ENCODE assay signal across 12 mouse cellular contexts in the genomic region with DNA sequence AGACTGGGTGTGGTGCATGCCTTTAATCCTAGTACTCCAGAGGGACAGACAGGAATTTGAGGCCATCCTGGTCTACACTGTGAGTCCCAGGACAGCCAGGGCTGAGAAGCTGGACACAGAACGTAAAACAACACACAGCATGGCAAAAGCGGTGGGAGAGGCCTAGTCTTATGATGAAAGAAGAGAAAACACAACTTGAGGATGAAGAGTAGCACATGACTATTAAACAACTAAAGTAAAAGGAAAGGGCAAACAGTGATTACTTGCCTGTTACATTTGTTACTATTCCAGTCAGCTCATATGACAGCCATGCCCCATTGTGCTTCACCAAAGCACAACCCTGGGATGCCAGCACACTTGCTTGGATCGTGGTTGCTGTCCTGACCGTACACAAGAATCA.
"Had no signal": no experiment of that assay in that cellular context is flagged by ENCODE, and none has a peak within 500 bp of the region (broad histone marks: within the 10 kb centered on the region; RNA-seq: fewer than 3 reads in every experiment).

No protein-coding gene starts in this region.

- H3K9ac ChIP-seq: kidney, embryonic 15.5 days; limb, embryonic 13.5 days; liver, embryonic 13.5 days had no signal

- H3K9me3 ChIP-seq: kidney, embryonic 15.5 days; limb, embryonic 10.5 days; limb, embryonic 13.5 days; liver, embryonic 13.5 days had no signal

- DNase-seq: layer of hippocampus, adult 9-11 months; liver; liver, embryonic 13.5 days; midbrain, embryonic 14.5 days; thymus, postnatal 36 days had no signal

- ATAC-seq: inflammation-experienced regulatory T-cells, adult 6 months; intestine, embryonic 16.5 days had no signal

- H3K27me3 ChIP-seq: kidney, embryonic 15.5 days; liver, embryonic 13.5 days had no signal

- H3K4me2 ChIP-seq: kidney, embryonic 15.5 days; limb, embryonic 13.5 days; liver, embryonic 13.5 days; midbrain, embryonic 11.5 days had no signal

- H3K4me3 ChIP-seq: kidney, embryonic 15.5 days; layer of hippocampus, adult 2 months; limb, embryonic 10.5 days; limb, embryonic 13.5 days; liver, embryonic 13.5 days had no signal

- H3K27ac ChIP-seq: kidney, embryonic 15.5 days; layer of hippocampus, adult 2 months; limb, embryonic 10.5 days; limb, embryonic 13.5 days; liver, embryonic 13.5 days had no signal

- H3K4me1 ChIP-seq: kidney, embryonic 15.5 days; limb, embryonic 10.5 days; limb, embryonic 13.5 days had no signal

- H3K36me3 ChIP-seq: kidney, embryonic 15.5 days; limb, embryonic 10.5 days; limb, embryonic 13.5 days; liver, embryonic 13.5 days had no signal
